Mouse (Mus musculus): ENCODE data around the gene Midn.

DNA sequence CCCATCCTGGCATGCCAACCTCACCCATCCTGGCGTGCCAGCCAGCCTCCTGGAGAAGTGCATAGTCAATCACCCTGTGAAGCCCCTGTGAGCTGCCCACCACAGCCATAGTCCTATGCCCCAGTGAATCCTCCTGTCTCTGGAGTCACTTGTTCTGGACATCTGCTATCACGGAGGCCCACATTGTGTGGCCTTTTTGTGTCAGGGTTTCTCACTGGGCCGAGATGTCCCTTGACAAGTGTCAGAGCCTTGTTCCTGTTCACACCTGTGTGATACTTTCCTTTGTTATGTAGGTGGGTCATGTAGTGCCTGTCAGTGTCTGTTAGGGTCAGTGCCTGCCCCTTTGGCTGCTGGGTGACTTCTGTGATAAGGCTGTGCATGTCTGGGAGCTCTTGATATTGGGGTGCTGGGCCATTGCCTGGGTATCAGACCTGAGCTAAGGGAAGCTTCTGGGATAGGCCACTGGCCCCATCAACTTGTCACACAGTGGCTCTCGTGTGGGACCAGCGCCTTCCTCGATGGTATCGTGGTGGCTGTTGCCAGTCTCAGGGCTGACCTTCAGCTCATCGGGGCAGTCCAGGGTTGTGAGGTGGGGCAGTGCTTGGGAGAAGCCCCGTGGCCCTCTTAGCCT lies 24.0 kb upstream of the Midn start:
- TF ChIP-seq MYB (IDR thresholded peaks at IDR 0.05; ENCODE audit: low read depth, low read length) (no peak), E2F4 (IDR thresholded peaks at IDR 0.05; ENCODE audit: borderline replicate concordance, low read depth, low read length) (no peak), CTCF (IDR thresholded peaks at IDR 0.05 in 2 of 3, conservative IDR thresholded peaks at IDR 0.05 in 1 of 3; ENCODE audit: control insufficient read depth in 1 of 3, insufficient read depth in 1 of 3, low read depth in 2 of 3, low read length in 3 of 3, poor library complexity in 1 of 3, severe bottlenecking in 1 of 3) (no peak), EP300 (IDR thresholded peaks at IDR 0.05; ENCODE audit: low read depth in 1 of 2, low read length in 2 of 2) (peak in 1 of 2 experiments; percentile 23; a peak in 1 of 4 replicates), MXI1 (IDR thresholded peaks at IDR 0.05; ENCODE audit: low read depth, low read length) (no peak), ETS1 (IDR thresholded peaks at IDR 0.05; ENCODE audit: low read depth, low read length) (no peak), POLR2A (IDR thresholded peaks at IDR 0.05; ENCODE audit: control insufficient read depth in 1 of 2, insufficient read depth in 1 of 2, low read depth in 1 of 2, low read length in 2 of 2, poor library complexity in 1 of 2) (no peak)

Data from MEL (cell line).